Mouse (Mus musculus) E14TG2a.4 (cell line): ENCODE results near the gene Mc1r.

ENCODE experiments used
- CTCF ChIP-seq: conservative IDR thresholded peaks from 2 replicates; pipeline ENCODE4 v1.5.1; 2014; ENCODE audit warnings: low read length
- NANOG ChIP-seq: IDR thresholded peaks from 2 replicates; pipeline ENCODE4 v1.6.1; 2014; ENCODE audit warnings: borderline replicate concordance, low read length, mixed read lengths
- POU5F1 ChIP-seq: IDR thresholded peaks from 2 replicates; pipeline ENCODE4 v1.6.1; 2014; ENCODE audit warnings: low read length, borderline replicate concordance

GRCm38 (mm10) chr8:123454559-123454958 lies 47.7 kb downstream of the Mc1r start:
- TF ChIP-seq CTCF (no peak), NANOG (no peak), POU5F1 (no peak)
